Mouse (Mus musculus): Measurements from ENCODE around the gene Farsb. TPM values are rescaled to one million over a fixed set of nuclear protein-coding genes. Genes with fewer than 3 reads are reported as not detected.

The Farsb gene
- polyA plus RNA-seq, 1 experiment from 2014 or later = 144 TPM

GRCm38 (mm10) chr1:78401413-78401812 is 87.3 kb downstream of the Farsb start:
- Histone ChIP-seq H3K27ac (no peak overlapping the region), H3K9me3 (no peaks in the 10 kb centered on the region), H3K4me3 (no peak overlapping the region), H3K36me3 (no peaks in the 10 kb centered on the region), H3K4me1 (replicated peaks) (peaks cover under 1% of the 10 kb centered on the region; the same call in 1 of the 2 replicates), H3K27me3 (no peaks in the 10 kb centered on the region), H3K9ac (no peak overlapping the region), H3K4me2 (no peak overlapping the region)
- 95% methylated on average over 4 of the region's 4 CpGs for WGBS
- ATAC-seq (ENCODE audit: low FRiP score) = no peak

GRCm38 (mm10) chr1:78399755-78400154 is 88.9 kb downstream of the Farsb start:
- ATAC-seq (ENCODE audit: low FRiP score) = no peak
- Histone ChIP-seq H3K27ac (no peak overlapping the region), H3K4me2 (no peak overlapping the region), H3K4me1 (replicated peaks) (peaks cover 8% of the 10 kb centered on the region; the same call in 1 of the 2 replicates), H3K36me3 (no peaks in the 10 kb centered on the region), H3K9me3 (no peaks in the 10 kb centered on the region), H3K9ac (no peak overlapping the region), H3K27me3 (no peaks in the 10 kb centered on the region), H3K4me3 (no peak overlapping the region)
- 76% methylated on average over 3 of the region's 3 CpGs for WGBS

GRCm38 (mm10) chr1:78396320-78396913 is 92.3 kb downstream of the Farsb start:
- 39% methylated on average over 8 of the region's 8 CpGs for WGBS

GRCm38 (mm10) chr1:78395737-78396136 is 93.0 kb downstream of the Farsb start:
- Histone ChIP-seq H3K9me3 (no peaks in the 10 kb centered on the region), H3K4me1 (replicated peaks) (peaks cover 8% of the 10 kb centered on the region; the same call in 1 of the 2 replicates), H3K9ac (no peak overlapping the region), H3K27me3 (no peaks in the 10 kb centered on the region), H3K27ac (no peak overlapping the region), H3K36me3 (no peaks in the 10 kb centered on the region), H3K4me2 (no peak overlapping the region), H3K4me3 (no peak overlapping the region)
- ATAC-seq (ENCODE audit: low FRiP score) = no peak; the same call in 1 of the 2 replicates
- 31% methylated on average over 6 of the region's 6 CpGs for WGBS

More at GRCm38 (mm10) chr1:78396320-78396913, 92.3 kb downstream of the Farsb start:
- Histone ChIP-seq H3K4me3 (no peak overlapping the region), H3K9me3 (no peaks in the 10 kb centered on the region), H3K36me3 (no peaks in the 10 kb centered on the region), H3K27me3 (no peaks in the 10 kb centered on the region), H3K4me1 (replicated peaks) (peaks cover 8% of the 10 kb centered on the region; the same call in 1 of the 2 replicates), H3K9ac (no peak overlapping the region), H3K27ac (no peak overlapping the region), H3K4me2 (no peak overlapping the region)
- no peak for ATAC-seq (ENCODE audit: low FRiP score)

GRCm38 (mm10) chr1:78395191-78395735 is 93.4 kb downstream of the Farsb start:
- Histone ChIP-seq H3K9me3 (no peaks in the 10 kb centered on the region), H3K27me3 (no peaks in the 10 kb centered on the region), H3K27ac (no peak overlapping the region), H3K36me3 (no peaks in the 10 kb centered on the region), H3K9ac (no peak overlapping the region), H3K4me1 (replicated peaks) (peaks cover 8% of the 10 kb centered on the region; the same call in 1 of the 2 replicates), H3K4me3 (no peak overlapping the region), H3K4me2 (no peak overlapping the region)
- no peak for ATAC-seq (ENCODE audit: low FRiP score)
- 64% methylated on average over 8 of the region's 8 CpGs for whole genome bisulfite sequencing

- Histone ChIP-seq H3K4me3 (no peak overlapping the region), H3K4me2 (no peak overlapping the region), H3K9ac (no peak overlapping the region), H3K36me3 (no peaks in the 10 kb centered on the region), H3K4me1 (replicated peaks) (0 out of 2 replicates have a peak, but pooled peaks cover 5% of the 10 kb centered on the region), H3K9me3 (no peaks in the 10 kb centered on the region), H3K27ac (no peak overlapping the region), H3K27me3 (no peaks in the 10 kb centered on the region)
- WGBS = 7% methylated on average over 3 of the region's 3 CpGs
- no peak for ATAC-seq (ENCODE audit: low FRiP score)
Observed at GRCm38 (mm10) chr1:78388848-78389247, 99.8 kb downstream of the Farsb start.

- Histone ChIP-seq H3K4me1 (replicated peaks) (0 out of 2 replicates have a peak, but pooled peaks cover 5% of the 10 kb centered on the region), H3K36me3 (no peaks in the 10 kb centered on the region), H3K27me3 (no peaks in the 10 kb centered on the region), H3K4me3 (no peak overlapping the region), H3K9me3 (no peaks in the 10 kb centered on the region), H3K9ac (no peak overlapping the region), H3K4me2 (no peak overlapping the region), H3K27ac (no peak overlapping the region)
- WGBS = 59% methylated on average over 4 of the region's 4 CpGs
- no peak for ATAC-seq (ENCODE audit: low FRiP score)
Observed at GRCm38 (mm10) chr1:78387854-78388253, 100.8 kb downstream of the Farsb start.

GRCm38 (mm10) chr1:78380950-78381349 is 107.7 kb downstream of the Farsb start:
- no peaks in the 10 kb centered on the region for H3K27me3 ChIP-seq
- no peaks in the 10 kb centered on the region for H3K9me3 ChIP-seq
- H3K4me2 ChIP-seq = no peak overlapping the region
- 78% methylated on average over 4 of the region's 4 CpGs for WGBS
- no peak overlapping the region for H3K4me3 ChIP-seq
- no peaks in the 10 kb centered on the region for H3K4me1 ChIP-seq (replicated peaks)
- no peak overlapping the region for H3K9ac ChIP-seq
- ATAC-seq (ENCODE audit: low FRiP score) = no peak
- H3K36me3 ChIP-seq = no peaks in the 10 kb centered on the region
- no peak overlapping the region for H3K27ac ChIP-seq

- no peaks in the 10 kb centered on the region for H3K27me3 ChIP-seq
- H3K4me2 ChIP-seq = no peak overlapping the region
- H3K27ac ChIP-seq = no peak overlapping the region
- no peak for ATAC-seq (ENCODE audit: low FRiP score)
- H3K9me3 ChIP-seq = peaks cover 6% of the 10 kb centered on the region; the same call in 1 of the 2 replicates
- no peak overlapping the region for H3K9ac ChIP-seq
- H3K36me3 ChIP-seq = no peaks in the 10 kb centered on the region
- no peak overlapping the region for H3K4me3 ChIP-seq
- whole genome bisulfite sequencing = 99% methylated on average over 3 of the region's 3 CpGs
- 0 out of 2 replicates have a peak, but pooled peaks cover 4% of the 10 kb centered on the region for H3K4me1 ChIP-seq (replicated peaks)
Observed at GRCm38 (mm10) chr1:78375058-78375457, 113.6 kb downstream of the Farsb start.

- no peak for ATAC-seq (ENCODE audit: low FRiP score)
- H3K9ac ChIP-seq = no peak overlapping the region
- H3K4me2 ChIP-seq = no peak overlapping the region
- peaks cover 6% of the 10 kb centered on the region; the same call in 1 of the 2 replicates for H3K9me3 ChIP-seq
- no peak overlapping the region for H3K27ac ChIP-seq
- H3K4me3 ChIP-seq = no peak overlapping the region
- 87% methylated on average over 5 of the region's 5 CpGs for WGBS
- H3K36me3 ChIP-seq = no peaks in the 10 kb centered on the region
- H3K4me1 ChIP-seq (replicated peaks) = 0 out of 2 replicates have a peak, but pooled peaks cover 4% of the 10 kb centered on the region
- H3K27me3 ChIP-seq = no peaks in the 10 kb centered on the region
Observed at GRCm38 (mm10) chr1:78373836-78374235, 114.9 kb downstream of the Farsb start.

- no peak for ATAC-seq (ENCODE audit: low FRiP score)
- WGBS = 93% methylated on average over 9 of the region's 9 CpGs
Observed at GRCm38 (mm10) chr1:78372316-78372715, 116.4 kb downstream of the Farsb start.

GRCm38 (mm10) chr1:78371569-78372236 is 117.0 kb downstream of the Farsb start:
- Histone ChIP-seq H3K4me3 (no peak overlapping the region), H3K27me3 (no peaks in the 10 kb centered on the region), H3K9ac (no peak overlapping the region), H3K4me1 (replicated peaks) (peaks cover 10% of the 10 kb centered on the region; the same call in 1 of the 2 replicates), H3K27ac (no peak overlapping the region), H3K9me3 (peaks cover 6% of the 10 kb centered on the region; the same call in 1 of the 2 replicates), H3K36me3 (no peaks in the 10 kb centered on the region), H3K4me2 (no peak overlapping the region)
- no peak for ATAC-seq (ENCODE audit: low FRiP score)
- 85% methylated on average over 2 of the region's 2 CpGs for WGBS

More at GRCm38 (mm10) chr1:78372316-78372715, 116.4 kb downstream of the Farsb start:
- Histone ChIP-seq H3K4me3 (no peak overlapping the region), H3K27me3 (no peaks in the 10 kb centered on the region), H3K9ac (no peak overlapping the region), H3K4me2 (no peak overlapping the region), H3K4me1 (replicated peaks) (peaks cover 7% of the 10 kb centered on the region; the same call in 1 of the 2 replicates), H3K27ac (no peak overlapping the region), H3K9me3 (peaks cover 6% of the 10 kb centered on the region; the same call in 1 of the 2 replicates), H3K36me3 (no peaks in the 10 kb centered on the region)

All from hindbrain, embryonic 13.5 days (tissue).